Mouse (Mus musculus): ENCODE measurements around the gene Cyb5d2.

Cyb5d2 gene

GRCm38 (mm10) chr11:72795455-72796295 lies at the start of gene Cyb5d2, which contains the start of gene Zzef1:
TSS of gene Cyb5d2 (minus strand) at chr11:72796142.
TSS of gene Zzef1 (plus strand) at chr11:72796226.
- DNase-seq (ENCODE audit: low spot score in 2 of 2), result peak; percentile 97 to 98

DNA sequence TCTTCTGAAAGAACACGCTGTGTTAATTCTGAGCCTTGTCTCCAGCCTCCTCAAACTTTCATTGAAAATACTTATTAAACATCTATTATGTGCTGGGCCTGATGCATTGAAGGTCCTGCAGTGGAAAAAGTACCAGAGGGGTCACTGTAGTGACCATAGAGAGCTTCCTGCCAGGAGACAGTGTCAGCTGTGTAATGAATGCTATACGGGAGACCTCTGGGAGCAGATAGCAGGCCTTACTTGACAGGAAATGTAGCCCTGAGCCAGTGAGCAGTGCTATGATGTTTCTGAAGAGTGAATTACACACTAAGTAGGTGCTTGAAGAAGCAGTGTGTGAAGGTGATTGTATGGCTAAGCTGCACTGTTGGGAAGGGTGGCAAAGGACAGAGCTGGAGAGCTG lies 49.6 kb upstream of the Cyb5d2 start:
- DNase-seq (ENCODE audit: low spot score in 2 of 2), result no peak

DNA sequence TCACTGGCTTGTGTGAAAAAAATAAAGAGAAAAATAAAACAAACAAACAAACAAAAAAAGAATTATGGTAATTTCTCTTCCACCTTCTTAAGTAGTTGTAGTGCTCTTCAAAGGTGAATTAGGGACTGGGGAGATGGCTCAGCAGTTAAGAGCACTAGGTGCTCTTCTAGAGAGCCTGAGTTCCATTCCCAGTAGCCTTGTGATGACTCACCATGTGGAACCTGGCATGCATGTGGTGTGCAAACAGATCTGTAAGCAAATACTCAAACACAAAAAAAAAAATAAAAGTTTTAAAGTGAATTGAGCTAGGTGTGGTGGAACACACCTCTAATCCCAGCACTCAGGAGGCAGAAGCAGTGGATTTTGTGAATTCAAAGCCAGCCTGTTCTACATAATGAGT lies 47.6 kb upstream of the Cyb5d2 start:
- no peak for DNase-seq (ENCODE audit: low spot score in 2 of 2)

- no peak for DNase-seq (ENCODE audit: low spot score in 2 of 2)
Observed at GRCm38 (mm10) chr11:72842731-72843130, 46.8 kb upstream of the Cyb5d2 start.

- DNase-seq (ENCODE audit: low spot score in 2 of 2), result no peak
Observed at GRCm38 (mm10) chr11:72829869-72830268, 33.9 kb upstream of the Cyb5d2 start.

- DNase-seq (ENCODE audit: low spot score in 2 of 2), result no peak
Observed at GRCm38 (mm10) chr11:72821041-72821440, 25.1 kb upstream of the Cyb5d2 start.

- no peak for DNase-seq (ENCODE audit: low spot score in 2 of 2)
Observed at GRCm38 (mm10) chr11:72818067-72818466, 22.1 kb upstream of the Cyb5d2 start.

DNA sequence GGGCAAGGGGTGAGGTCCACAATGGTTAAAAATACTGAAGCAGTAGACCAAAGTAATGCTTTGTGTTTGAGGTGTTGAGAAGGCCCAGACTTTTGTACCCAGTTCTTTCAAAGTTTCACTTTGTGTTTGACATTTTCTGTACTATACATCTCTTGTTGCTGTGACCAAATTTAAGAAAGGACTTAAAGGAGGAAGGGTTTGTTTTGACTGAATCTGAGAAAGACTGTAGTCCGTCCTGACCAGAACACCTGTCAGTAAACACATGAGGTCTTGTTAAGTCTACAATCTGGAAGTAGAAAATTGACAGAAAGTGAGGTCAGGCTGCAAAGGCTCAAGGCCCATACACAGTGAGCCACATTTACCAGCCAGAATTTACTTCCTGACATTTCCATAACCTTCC lies 20.9 kb upstream of the Cyb5d2 start:
- DNase-seq (ENCODE audit: low spot score in 2 of 2), result no peak

DNA sequence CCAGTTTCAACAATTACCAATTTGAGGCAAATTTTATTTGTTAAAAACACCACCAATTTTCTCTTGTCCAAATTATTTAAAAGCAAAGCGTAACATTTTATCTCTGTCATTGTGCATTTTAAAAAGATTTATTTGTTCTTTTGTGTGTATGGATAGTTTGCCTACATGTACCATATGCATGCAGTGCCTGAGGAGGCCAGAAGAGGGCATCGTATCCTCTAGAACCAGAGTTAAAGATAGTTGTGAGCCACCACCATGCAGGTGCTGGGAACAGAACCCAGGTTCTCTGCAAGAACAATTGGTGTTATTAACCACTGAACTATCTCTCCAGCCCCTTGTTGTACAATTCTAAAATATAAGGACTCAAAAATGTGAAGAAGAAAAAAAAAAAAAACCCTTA lies 18.2 kb upstream of the Cyb5d2 start:
- no peak for DNase-seq (ENCODE audit: low spot score in 2 of 2)

DNA sequence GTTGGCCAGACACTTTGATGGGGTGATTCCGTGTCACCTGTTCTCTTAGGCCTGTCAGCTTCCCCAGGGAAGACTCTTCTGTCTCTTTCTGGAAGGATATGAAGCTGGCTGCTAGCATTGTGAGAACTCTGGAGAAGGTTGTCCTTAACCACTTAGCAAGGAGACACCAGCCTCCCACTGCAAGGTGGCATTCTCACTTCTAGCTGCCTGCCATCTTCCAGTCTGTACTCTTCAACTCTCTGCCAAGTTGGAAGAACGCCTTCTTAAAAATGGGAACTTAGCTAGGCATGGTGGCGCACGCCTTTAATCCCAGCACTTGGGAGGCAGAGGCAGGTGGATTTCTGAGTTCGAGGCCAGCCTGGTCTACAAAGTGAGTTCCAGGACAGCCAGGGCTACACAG lies 17.7 kb upstream of the Cyb5d2 start:
- no peak for DNase-seq (ENCODE audit: low spot score in 2 of 2)

- DNase-seq (ENCODE audit: low spot score in 2 of 2), result no peak
Observed at GRCm38 (mm10) chr11:72807992-72808391, 12.1 kb upstream of the Cyb5d2 start.

DNA sequence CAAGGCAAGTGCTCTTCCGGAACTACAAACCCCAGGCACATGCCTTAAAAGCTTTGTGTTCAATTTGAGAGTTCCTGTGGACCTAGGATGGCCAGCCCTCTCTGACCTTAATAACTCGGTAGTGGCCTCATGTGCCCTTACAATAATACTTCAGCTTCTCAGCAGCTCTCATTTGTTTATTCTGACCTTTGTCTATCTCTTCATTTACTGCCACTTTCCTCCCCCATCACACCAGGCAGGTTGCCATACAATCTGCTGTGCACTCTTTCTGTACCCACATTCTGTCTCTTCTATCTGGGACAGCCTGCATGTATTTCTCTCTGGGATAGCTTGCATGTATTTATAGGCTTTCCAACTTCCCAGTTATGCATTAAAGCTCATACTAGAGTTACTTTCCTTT lies 10.6 kb upstream of the Cyb5d2 start:
- DNase-seq (ENCODE audit: low spot score in 2 of 2), result peak in 1 of 2 experiments; percentile 7

- DNase-seq (ENCODE audit: low spot score in 2 of 2), result no peak
Observed at GRCm38 (mm10) chr11:72805232-72805631, 9.3 kb upstream of the Cyb5d2 start.

GRCm38 (mm10) chr11:72804586-72804985 lies 8.6 kb upstream of the Cyb5d2 start:
- peak in 1 of 2 experiments; percentile 15 for DNase-seq (ENCODE audit: low spot score in 2 of 2)

DNA sequence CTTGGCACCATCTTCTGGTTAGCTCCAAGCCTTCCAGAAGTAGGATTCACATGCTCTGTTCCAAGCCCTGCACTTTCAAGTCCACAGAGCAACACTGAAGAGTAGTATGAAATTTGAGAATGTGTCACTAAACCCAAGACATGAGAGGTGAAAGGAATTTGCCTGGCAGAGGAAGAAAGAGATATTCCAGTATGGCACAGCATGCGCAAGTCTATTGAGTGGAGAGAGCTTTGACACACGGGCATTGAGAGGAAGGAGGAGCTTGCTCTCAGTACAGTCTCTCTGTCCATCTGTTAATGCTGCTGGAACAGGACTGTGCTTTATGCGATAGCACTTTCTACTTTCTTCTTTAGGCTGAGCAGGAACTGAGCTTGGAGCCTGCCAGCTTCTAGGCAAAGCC lies 7.1 kb upstream of the Cyb5d2 start:
- DNase-seq (ENCODE audit: low spot score in 2 of 2), result peak; percentile 39 to 42

DNA sequence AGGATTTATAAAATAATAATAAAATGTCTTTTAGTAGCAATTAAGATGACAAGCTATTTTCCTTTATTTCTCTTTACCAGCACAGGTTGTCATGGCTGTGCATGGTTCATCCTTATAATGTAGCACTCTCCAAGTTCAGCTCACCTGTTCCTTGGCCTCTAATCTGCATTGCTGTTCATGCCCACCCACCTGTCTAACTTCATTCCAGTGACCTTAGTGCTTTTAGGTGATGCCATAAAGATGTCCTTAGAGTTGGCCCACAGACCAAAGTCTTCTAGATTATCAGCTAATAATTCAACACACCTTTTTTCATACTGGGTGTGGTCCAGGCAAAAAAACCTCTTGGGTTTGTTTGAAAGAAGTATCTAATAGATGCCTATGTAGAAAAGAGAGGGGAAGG lies 5.2 kb upstream of the Cyb5d2 start:
- no peak for DNase-seq (ENCODE audit: low spot score in 2 of 2)

GRCm38 (mm10) chr11:72798112-72798511 lies 2.2 kb upstream of the Cyb5d2 start:
- no peak for DNase-seq (ENCODE audit: low spot score in 2 of 2)

GRCm38 (mm10) chr11:72796773-72797338 lies 914 bp upstream of the Cyb5d2 start:
- DNase-seq (ENCODE audit: low spot score in 2 of 2), result no peak

DNA sequence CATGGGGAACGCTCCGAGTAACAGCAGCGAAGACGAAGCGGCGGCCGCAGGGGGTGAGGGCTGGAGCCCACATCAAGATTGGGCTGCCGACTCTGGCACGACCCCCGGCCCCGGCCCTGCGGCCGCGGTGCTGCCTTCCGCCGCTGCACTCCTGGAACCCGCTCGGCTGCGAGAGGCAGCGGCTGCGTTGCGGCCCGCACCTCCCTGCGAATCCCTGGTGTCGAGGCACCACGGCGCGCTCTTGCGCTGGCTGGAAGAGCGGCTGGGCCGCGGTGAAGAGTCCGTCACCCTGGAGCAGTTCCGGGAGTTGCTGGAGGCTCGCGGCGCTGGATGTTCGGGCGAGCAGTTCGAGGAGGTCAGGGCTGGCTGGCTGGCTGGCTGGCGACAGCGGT lies 350 bp upstream of the Cyb5d2 start:
- DNase-seq (ENCODE audit: low spot score in 2 of 2), result no peak

- no peak for DNase-seq (ENCODE audit: low spot score in 2 of 2)
Observed at GRCm38 (mm10) chr11:72795149-72795454, 840 bp downstream of the Cyb5d2 start.

DNA sequence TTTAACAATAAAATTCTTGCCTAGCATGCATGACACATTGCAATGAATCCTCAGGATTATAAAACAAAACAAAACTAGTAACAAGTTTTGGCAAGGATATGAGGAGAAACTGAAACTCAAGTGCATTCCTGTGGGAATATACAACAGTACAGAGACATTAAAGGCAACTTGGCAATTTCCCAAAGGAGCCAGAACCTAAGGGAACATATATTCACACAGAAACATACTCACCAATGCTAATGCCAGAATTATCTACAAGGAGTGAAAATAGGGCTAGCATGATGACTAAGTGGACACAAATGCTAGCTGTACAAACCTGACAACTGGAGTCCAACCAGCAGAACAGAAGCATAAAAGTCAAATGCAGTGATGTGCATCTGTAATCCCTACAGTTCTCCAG lies 3.9 kb downstream of the Cyb5d2 start:
- no peak for DNase-seq (ENCODE audit: low spot score in 2 of 2)

DNA sequence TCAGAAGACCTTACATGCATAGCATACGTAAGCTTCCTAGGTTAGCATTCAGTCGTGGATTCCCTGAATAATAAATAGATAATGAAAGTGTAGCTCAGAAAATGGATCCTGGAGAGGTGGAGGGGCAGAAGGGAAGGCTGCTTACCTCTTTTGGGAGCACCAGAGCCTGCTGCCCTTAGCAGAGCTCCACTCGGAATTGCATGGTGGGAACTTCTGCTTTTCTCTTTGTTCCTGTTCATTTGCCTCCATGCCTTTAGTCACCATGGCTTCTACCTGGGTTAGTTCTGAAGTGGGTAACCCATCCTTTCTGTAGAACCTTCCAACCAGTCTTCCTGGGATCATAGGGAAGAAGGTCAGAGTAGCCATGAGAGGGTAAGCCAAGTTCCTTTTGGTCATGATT lies 13.4 kb downstream of the Cyb5d2 start:
- DNase-seq (ENCODE audit: low spot score in 2 of 2), result no peak

DNA sequence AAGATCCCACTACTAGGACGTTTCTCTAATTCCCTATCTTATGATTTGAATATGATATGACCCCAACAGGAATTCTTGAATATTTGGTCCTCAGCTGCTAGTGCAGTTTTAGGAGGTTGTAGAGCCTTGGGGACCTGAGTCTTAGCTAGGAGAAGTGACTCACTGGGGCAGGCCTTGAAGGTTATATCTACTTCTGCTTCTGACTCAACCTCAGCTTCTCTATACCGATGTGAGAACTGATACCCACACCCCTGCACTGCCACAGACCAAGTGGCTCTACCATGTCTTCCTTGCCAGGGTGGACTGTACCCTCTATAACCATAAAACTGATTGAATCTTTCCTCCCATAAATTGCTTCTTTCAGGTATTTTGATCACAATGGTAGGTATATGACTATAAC lies 13.8 kb downstream of the Cyb5d2 start:
- DNase-seq (ENCODE audit: low spot score in 2 of 2), result no peak

- DNase-seq (ENCODE audit: low spot score in 2 of 2), result no peak
Observed at GRCm38 (mm10) chr11:72778957-72779356, 17.0 kb downstream of the Cyb5d2 start.

Measured in heart, adult 9 months (tissue).